Mouse (Mus musculus) olfactory bulb, adult 2 months (tissue): ENCODE measurements around the gene C1rl.

Source experiments
- CTCF ChIP-seq: fragments of 200-500 bp; IDR thresholded peaks from 2 replicates; pipeline ENCODE4 v1.5.1; 2012; ENCODE audit warnings: low read depth, mild to moderate bottlenecking, low read length, moderate library complexity; ENCODE audit not compliant: insufficient read depth
- POLR2A ChIP-seq: fragments of 200-500 bp; IDR thresholded peaks from 2 replicates; pipeline ENCODE4 v1.6.1; 2012; ENCODE audit warnings: mild to moderate bottlenecking, low read depth, low read length, moderate library complexity; ENCODE audit not compliant: insufficient read depth

DNA sequence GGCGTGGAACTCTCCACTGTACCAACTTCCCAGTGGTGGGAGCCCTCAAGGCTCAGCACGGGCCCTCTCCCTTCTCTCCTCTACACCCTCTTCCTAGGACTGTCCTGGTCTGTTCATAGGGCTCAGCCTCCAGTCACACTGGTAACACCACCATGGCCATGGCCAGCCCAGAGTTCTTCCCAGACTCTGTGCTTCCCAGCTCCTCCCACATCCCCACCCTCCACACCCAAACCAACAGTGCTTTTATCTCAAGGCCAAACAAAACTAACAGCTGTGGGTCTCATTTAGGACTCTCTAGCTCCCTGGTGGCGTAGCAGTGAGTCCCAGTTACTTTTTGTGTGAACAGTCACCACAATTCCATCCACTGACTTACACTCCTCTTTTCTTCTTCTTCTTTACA lies 40.9 kb upstream of the C1rl start:
- TF ChIP-seq CTCF (no peak), POLR2A (no peak)
